Mouse (Mus musculus): ENCODE results near the gene St7.

DNA sequence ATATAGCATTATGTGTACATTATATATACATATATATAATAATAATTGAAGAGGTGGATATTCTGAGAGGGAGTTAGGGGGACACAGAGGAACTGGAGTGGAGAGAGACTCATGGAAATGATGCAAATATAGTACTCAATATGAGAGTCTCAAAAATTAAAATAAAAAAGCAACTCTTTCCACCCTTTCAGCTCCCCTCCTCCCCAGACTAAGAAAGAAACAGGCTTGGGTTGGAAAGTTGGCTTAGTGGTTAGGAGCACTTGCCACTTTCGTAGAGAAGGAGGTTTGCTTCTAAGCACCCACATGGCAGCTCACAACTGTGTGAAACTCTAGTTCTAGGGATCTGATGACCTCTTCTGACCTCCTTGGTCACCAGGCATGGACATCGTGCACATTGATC lies 15.7 kb upstream of the St7 start:
- TF ChIP-seq CTCF (IDR thresholded peaks at IDR 0.05) (no peak), EP300 (IDR thresholded peaks at IDR 0.05) (no peak)

Measured in lung, postnatal 0 days (tissue).